Mouse (Mus musculus) midbrain, embryonic 14.5 days (tissue): ENCODE measurements at regions not wholly inside any gene's neighbourhood (a gene's known extent, or its start where the extent isn't known, plus 50 kb on each side); places are given as distances from the start of the nearest gene placed in this dataset.

Source experiments
- ATAC-seq: fragments of 200-750 bp; cut with Nextera tagmentation; 2 replicates; pipeline ENCODE4 v1.8.0; 2017; ENCODE audit warnings: moderate number of reproducible peaks, moderate library complexity; ENCODE audit not compliant: low FRiP score, low TSS enrichment
- DNase-seq: peaks from one replicate; pipeline ENCODE4 v3.0.0-alpha.2; 2015
- H3K27ac ChIP-seq: fragments of 300-500 bp; sonication (generic); replicated peaks from 2 replicates; pipeline ENCODE4 v1.5.1; 2014; ENCODE audit warnings: mild to moderate bottlenecking, low read depth, low read length, moderate library complexity
- H3K27me3 ChIP-seq: fragments of 300-500 bp; sonication (generic); 2 replicates; pipeline ENCODE4 v1.6.1; 2014; ENCODE audit warnings: low read length, control low read depth, mixed read lengths; ENCODE audit not compliant: control insufficient read depth, insufficient read depth
- H3K36me3 ChIP-seq: fragments of 300-500 bp; sonication (generic); 2 replicates; pipeline ENCODE4 v1.6.1; 2014; ENCODE audit warnings: low read length, control low read depth; ENCODE audit not compliant: control insufficient read depth, insufficient read depth
- H3K4me1 ChIP-seq: fragments of 300-500 bp; sonication (generic); 2 replicates; pipeline ENCODE4 v1.6.1; 2014; ENCODE audit warnings: mild to moderate bottlenecking, antibody characterized with exemption, low read length, control low read depth; ENCODE audit not compliant: control insufficient read depth, insufficient read depth
- H3K4me2 ChIP-seq: fragments of 300-500 bp; sonication (generic); 2 replicates; pipeline ENCODE4 v1.6.1; 2014; ENCODE audit warnings: mild to moderate bottlenecking, low read length, moderate library complexity
- H3K4me3 ChIP-seq: fragments of 300-500 bp; sonication (generic); replicated peaks from 2 replicates; pipeline ENCODE4 v1.5.1; 2014; ENCODE audit warnings: low read depth, low read length
- H3K9ac ChIP-seq: fragments of 300-500 bp; sonication (generic); replicated peaks from 2 replicates; pipeline ENCODE4 v1.6.1; 2014; ENCODE audit warnings: mild to moderate bottlenecking, low read length, moderate library complexity
- H3K9me3 ChIP-seq: fragments of 300-500 bp; sonication (generic); 2 replicates; pipeline ENCODE4 v1.6.1; 2016; ENCODE audit warnings: low read length, control low read depth, mixed read lengths; ENCODE audit not compliant: control insufficient read depth
- WGBS: fragments of 180-500 bp; shearing (Covaris S2); extraction: QIAGEN DNeasy Blood & Tissue Kit; methylation state at CpG from one replicate; pipeline ENCODE4 v1.1.7; 2014; 5-methylcytosine and 5-hydroxymethylcytosine counted together

DNA sequence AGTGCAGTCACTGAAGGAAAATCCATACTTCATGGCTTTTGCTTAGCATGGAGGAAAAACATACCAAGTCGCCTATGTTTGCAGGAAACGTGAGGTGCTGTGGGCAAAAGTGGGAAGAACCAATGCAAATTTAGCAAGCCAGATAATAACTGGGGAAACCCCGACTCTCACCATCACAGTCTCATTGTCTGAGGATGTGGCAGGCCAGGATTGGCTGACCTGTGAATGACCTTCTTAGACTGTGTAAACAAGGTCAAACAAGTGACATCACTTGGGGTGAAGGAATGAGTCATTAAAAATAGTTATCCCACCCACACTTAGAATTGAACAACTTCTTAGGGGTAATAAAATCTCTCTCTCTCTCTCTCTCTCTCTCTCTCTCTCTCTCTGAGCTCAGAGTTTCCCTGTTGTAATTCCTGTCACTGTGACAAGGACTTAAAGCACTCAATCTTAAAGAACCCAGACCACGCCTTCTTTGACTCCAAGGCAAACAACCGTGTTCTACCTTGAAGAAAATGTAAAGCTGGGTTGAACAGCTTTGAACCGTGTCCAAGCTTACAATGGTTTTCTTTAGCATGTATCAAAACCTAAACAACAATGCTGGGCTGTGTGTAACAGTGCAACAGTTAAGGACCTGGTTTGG, 142.0 kb downstream of the Sp3 start:
- DNase-seq = no peak
- H3K4me3 ChIP-seq = no peak overlapping the region
- no peaks in the 10 kb centered on the region for H3K36me3 ChIP-seq
- no peaks in the 10 kb centered on the region for H3K27me3 ChIP-seq
- H3K9me3 ChIP-seq = no peaks in the 10 kb centered on the region
- H3K4me1 ChIP-seq = no peaks in the 10 kb centered on the region
- WGBS = 56% methylated on average over 6 of the region's 6 CpGs
- H3K9ac ChIP-seq = no peak overlapping the region
- no peak for ATAC-seq
- no peak overlapping the region for H3K27ac ChIP-seq
- H3K4me2 ChIP-seq = no peak overlapping the region

- Histone ChIP-seq H3K9ac (no peak overlapping the region), H3K4me2 (no peak overlapping the region), H3K4me1 (no peaks in the 10 kb centered on the region), H3K27ac (no peak overlapping the region), H3K9me3 (no peaks in the 10 kb centered on the region), H3K36me3 (no peaks in the 10 kb centered on the region), H3K4me3 (no peak overlapping the region), H3K27me3 (no peaks in the 10 kb centered on the region)
- DNase-seq (no peak), ATAC-seq (no peak)
- 87% methylated on average over 5 of the region's 5 CpGs for WGBS
Observed at GRCm38 (mm10) chr2:72839673-72840072, 140.6 kb downstream of the Sp3 start.

DNA sequence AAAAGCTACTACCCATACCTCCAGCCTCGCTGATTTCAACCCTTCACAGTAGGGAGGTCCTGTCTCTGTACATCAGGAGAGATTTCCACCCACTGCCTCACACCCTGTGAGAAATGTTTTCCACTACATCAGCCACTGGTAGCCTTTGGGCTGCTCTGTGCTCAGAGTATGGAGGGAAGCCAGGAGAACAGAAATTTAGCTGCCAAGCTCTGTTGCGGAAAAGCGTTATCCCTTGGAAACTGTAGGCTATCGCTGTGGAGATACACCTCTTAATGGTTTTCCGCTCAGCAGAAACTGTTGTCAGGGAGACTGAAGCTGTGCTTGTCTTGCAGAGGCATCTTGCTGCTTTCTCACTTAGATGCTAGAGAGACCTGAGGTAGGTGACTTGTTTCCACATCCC, 138.9 kb downstream of the Sp3 start:
- H3K4me3 ChIP-seq = no peak overlapping the region
- ATAC-seq = no peak
- no peaks in the 10 kb centered on the region for H3K27me3 ChIP-seq
- no peak overlapping the region for H3K9ac ChIP-seq
- H3K9me3 ChIP-seq = no peaks in the 10 kb centered on the region
- no peaks in the 10 kb centered on the region for H3K4me1 ChIP-seq
- H3K27ac ChIP-seq = no peak overlapping the region
- H3K36me3 ChIP-seq = no peaks in the 10 kb centered on the region
- no peak for DNase-seq
- WGBS = 77% methylated on average over 5 of the region's 5 CpGs
- no peak overlapping the region for H3K4me2 ChIP-seq

- Histone ChIP-seq H3K4me2 (no peak overlapping the region), H3K9ac (no peak overlapping the region), H3K27me3 (no peaks in the 10 kb centered on the region), H3K4me1 (no peaks in the 10 kb centered on the region), H3K27ac (no peak overlapping the region), H3K36me3 (no peaks in the 10 kb centered on the region), H3K4me3 (no peak overlapping the region), H3K9me3 (no peaks in the 10 kb centered on the region)
- WGBS = 86% methylated on average over 2 of the region's 2 CpGs
- no peak for ATAC-seq
- no peak for DNase-seq
Observed at GRCm38 (mm10) chr2:72843610-72844009, 136.6 kb downstream of the Sp3 start.

GRCm38 (mm10) chr2:72849441-72850192, 130.6 kb downstream of the Sp3 start:
- Histone ChIP-seq H3K27ac (no peak overlapping the region), H3K9ac (no peak overlapping the region), H3K4me2 (no peak overlapping the region), H3K4me3 (no peak overlapping the region), H3K36me3 (no peaks in the 10 kb centered on the region), H3K4me1 (no peaks in the 10 kb centered on the region), H3K9me3 (no peaks in the 10 kb centered on the region), H3K27me3 (no peaks in the 10 kb centered on the region)
- ATAC-seq (no peak), DNase-seq (no peak)
- WGBS = 32% methylated on average over 12 of the region's 12 CpGs

- H3K9me3 ChIP-seq = no peaks in the 10 kb centered on the region
- no peak for ATAC-seq
- H3K27me3 ChIP-seq = no peaks in the 10 kb centered on the region
- no peaks in the 10 kb centered on the region for H3K36me3 ChIP-seq
- no peak overlapping the region for H3K27ac ChIP-seq
- 90% methylated on average over 4 of the region's 4 CpGs for WGBS
- DNase-seq = no peak
- no peak overlapping the region for H3K9ac ChIP-seq
- no peaks in the 10 kb centered on the region for H3K4me1 ChIP-seq
- no peak overlapping the region for H3K4me3 ChIP-seq
- H3K4me2 ChIP-seq = no peak overlapping the region
Observed at GRCm38 (mm10) chr2:72852509-72852908, 127.7 kb downstream of the Sp3 start.

DNA sequence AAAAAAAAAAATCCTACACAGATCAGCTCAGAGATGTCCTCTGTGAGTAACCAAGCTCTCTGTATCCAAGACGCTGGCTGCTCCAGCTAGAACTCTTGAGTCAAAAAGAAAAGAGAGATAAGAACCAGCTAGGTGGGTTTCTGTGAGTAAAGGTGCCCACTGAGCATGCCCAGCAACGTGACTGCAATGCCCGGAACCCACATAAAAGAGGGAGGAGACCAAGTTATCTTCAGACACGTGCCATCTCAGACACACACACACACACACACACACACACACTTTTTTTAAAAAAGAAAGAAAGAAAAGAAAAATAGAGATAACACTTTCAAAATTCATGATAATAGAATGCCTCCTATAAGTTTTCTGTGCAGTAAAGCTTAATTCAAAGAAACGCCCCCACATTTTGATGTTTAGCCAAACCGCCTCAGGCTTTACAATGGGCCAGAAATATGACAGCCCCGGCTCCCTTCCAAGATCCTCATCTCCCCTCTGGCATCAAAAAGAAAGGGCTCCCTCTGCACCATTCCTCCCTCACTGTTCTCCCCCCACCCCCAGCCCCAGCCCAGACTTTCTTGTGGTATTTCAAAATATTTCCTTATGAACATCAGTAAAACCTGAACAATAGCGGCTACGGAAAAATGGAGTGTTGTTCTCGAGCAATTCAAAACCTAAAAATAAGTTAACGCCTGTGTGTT, 124.8 kb downstream of the Sp3 start:
- H3K9ac ChIP-seq = no peak overlapping the region

GRCm38 (mm10) chr2:72855971-72856755, 124.1 kb downstream of the Sp3 start:
- H3K4me3 ChIP-seq = no peak overlapping the region
- no peak overlapping the region for H3K9ac ChIP-seq
- H3K9me3 ChIP-seq = no peaks in the 10 kb centered on the region
- WGBS = 78% methylated on average over 13 of the region's 13 CpGs
- no peaks in the 10 kb centered on the region for H3K4me1 ChIP-seq
- ATAC-seq (no peak), DNase-seq (no peak)
- no peak overlapping the region for H3K27ac ChIP-seq
- no peaks in the 10 kb centered on the region for H3K27me3 ChIP-seq
- H3K36me3 ChIP-seq = no peaks in the 10 kb centered on the region
- H3K4me2 ChIP-seq = no peak overlapping the region

More for the DNA sequence above, 124.8 kb downstream of the Sp3 start:
- H3K4me2 ChIP-seq = no peak overlapping the region
- H3K9me3 ChIP-seq = no peaks in the 10 kb centered on the region
- DNase-seq (no peak), ATAC-seq (no peak)
- H3K4me3 ChIP-seq = no peak overlapping the region
- no peaks in the 10 kb centered on the region for H3K4me1 ChIP-seq
- no peaks in the 10 kb centered on the region for H3K27me3 ChIP-seq
- no peak overlapping the region for H3K27ac ChIP-seq
- WGBS = 86% methylated on average over 11 of the region's 11 CpGs
- no peaks in the 10 kb centered on the region for H3K36me3 ChIP-seq
